Mouse (Mus musculus) urinary bladder, adult 2 months (tissue): ENCODE results near the gene Iqca. TPM values are rescaled to one million over a fixed set of nuclear protein-coding genes. Genes with fewer than 3 reads are reported as not detected.

Experiments
- polyA plus RNA-seq: library from polyadenylated mRNA; depleted of rRNA; stranded (reverse); fragments of >200 nt; gene quantifications from 2 replicates; pipeline ENCODE4 v1.2.3, GENCODE M21; 2012; rRNA removed

Gene Iqca
- polyA plus RNA-seq, 1 experiment: not detected

Other genes with a start within 250 kb of the Iqca start
- gene Gbx2, start 222.2 kb downstream of the Iqca start, polyA plus RNA-seq: not detected in 2 replicates
- 0.13 and 0.15 TPM in 2 replicates for gene Asb18, start 138.7 kb downstream of the Iqca start, polyA plus RNA-seq
- gene Ackr3, start 50.6 kb upstream of the Iqca start, polyA plus RNA-seq: 71.7 and 104 TPM in 2 replicates